Mouse (Mus musculus): ENCODE measurements at regions not wholly inside any gene's neighbourhood (a gene's known extent, or its start where the extent isn't known, plus 50 kb on each side); places are given as distances from the start of the nearest gene placed in this dataset.

- TF ChIP-seq POLR2A (IDR thresholded peaks at IDR 0.05; ENCODE audit: borderline replicate concordance, extremely low read depth, insufficient read depth, insufficient read length, poor library complexity, severe bottlenecking), result no peak
- no peak for TF ChIP-seq CTCF (IDR thresholded peaks at IDR 0.05; ENCODE audit: borderline replicate concordance, extremely low read depth, insufficient read depth, insufficient read length)
- no peak for DNase-seq (ENCODE audit: low read depth)
Measured at GRCm38 (mm10) chr4:57362652-57363051, 61.0 kb upstream of the Ptpn3 start.

GRCm38 (mm10) chr4:57369736-57370373 is 64.2 kb upstream of the Palm2 start:
- TF ChIP-seq POLR2A (IDR thresholded peaks at IDR 0.05; ENCODE audit: borderline replicate concordance, extremely low read depth, insufficient read depth, insufficient read length, poor library complexity, severe bottlenecking), result no peak
- peak; percentile 90 for TF ChIP-seq CTCF (IDR thresholded peaks at IDR 0.05; ENCODE audit: borderline replicate concordance, extremely low read depth, insufficient read depth, insufficient read length)
- peak; percentile 94 for DNase-seq (ENCODE audit: low read depth)

- DNase-seq (ENCODE audit: low read depth), result no peak
- TF ChIP-seq CTCF (IDR thresholded peaks at IDR 0.05; ENCODE audit: borderline replicate concordance, extremely low read depth, insufficient read depth, insufficient read length), result no peak
- TF ChIP-seq POLR2A (IDR thresholded peaks at IDR 0.05; ENCODE audit: borderline replicate concordance, extremely low read depth, insufficient read depth, insufficient read length, poor library complexity, severe bottlenecking), result no peak
Measured at GRCm38 (mm10) chr4:57377872-57378271, 56.2 kb upstream of the Palm2 start.

- TF ChIP-seq POLR2A (IDR thresholded peaks at IDR 0.05; ENCODE audit: borderline replicate concordance, extremely low read depth, insufficient read depth, insufficient read length, poor library complexity, severe bottlenecking), result no peak
- TF ChIP-seq CTCF (IDR thresholded peaks at IDR 0.05; ENCODE audit: borderline replicate concordance, extremely low read depth, insufficient read depth, insufficient read length), result no peak
- DNase-seq (ENCODE audit: low read depth), result peak; percentile 67
Measured at GRCm38 (mm10) chr4:57380063-57380800, 53.8 kb upstream of the Palm2 start.

GRCm38 (mm10) chr4:57381306-57381705 is 52.7 kb upstream of the Palm2 start:
- TF ChIP-seq CTCF (IDR thresholded peaks at IDR 0.05; ENCODE audit: borderline replicate concordance, extremely low read depth, insufficient read depth, insufficient read length), result no peak
- no peak for TF ChIP-seq POLR2A (IDR thresholded peaks at IDR 0.05; ENCODE audit: borderline replicate concordance, extremely low read depth, insufficient read depth, insufficient read length, poor library complexity, severe bottlenecking)
- no peak for DNase-seq (ENCODE audit: low read depth)
